Mouse (Mus musculus): ENCODE measurements around the gene Rbfox2.
"Not testable (repeated sequence)": the region's sequence is repeated elsewhere in the genome, so short reads cannot be mapped to it uniquely, and the experiment has no call there.

Gene Rbfox2

DNA sequence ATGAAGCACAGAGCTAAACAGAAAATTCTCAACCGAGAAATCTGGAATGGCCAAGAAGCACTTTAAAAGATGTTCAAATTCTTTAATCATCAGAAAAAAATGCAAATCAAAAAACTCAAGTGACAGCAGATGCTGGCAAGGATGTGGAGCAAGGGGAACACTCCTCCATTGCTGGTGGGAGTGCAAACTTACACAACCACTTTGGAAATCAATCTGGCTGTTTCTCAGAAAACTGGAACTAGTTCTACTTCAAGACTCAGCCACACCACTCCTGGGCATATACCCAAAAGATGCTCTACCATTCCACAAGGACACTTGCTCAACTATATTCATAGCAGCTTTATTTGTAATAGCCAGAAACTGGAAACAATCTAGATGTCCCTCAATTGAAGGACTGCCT, 37.3 kb downstream of the Rbfox2 start:
- DNase-seq, result not testable (repeated sequence)

- no peak for DNase-seq
Measured at GRCm38 (mm10) chr15:77268415-77268814, 38.4 kb downstream of the Rbfox2 start.

- DNase-seq, result no peak
Measured at GRCm38 (mm10) chr15:77265318-77265717, 41.5 kb downstream of the Rbfox2 start.

DNA sequence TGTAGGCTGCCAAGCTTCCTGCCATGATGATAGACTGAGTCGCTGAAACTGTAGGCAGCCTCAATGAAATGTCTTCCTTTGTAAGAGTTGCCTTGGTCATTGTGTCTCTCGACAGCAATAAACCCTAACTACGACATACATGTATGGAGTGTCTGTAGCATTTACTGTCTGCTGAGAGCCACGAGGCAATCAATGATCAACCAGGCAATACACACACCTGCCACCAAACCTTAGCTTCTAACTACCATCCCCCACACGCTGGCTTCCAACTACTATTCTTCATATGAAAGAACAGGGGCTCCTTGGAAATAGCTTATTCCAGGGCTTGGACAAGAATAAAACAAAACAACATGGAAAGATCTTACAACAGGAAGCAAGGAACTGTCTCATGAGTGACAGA, 42.5 kb downstream of the Rbfox2 start:
- DNase-seq, result no peak

- DNase-seq, result no peak
Measured at GRCm38 (mm10) chr15:77262782-77263181, 44.0 kb downstream of the Rbfox2 start.

GRCm38 (mm10) chr15:77257437-77258229, 49.2 kb downstream of the Rbfox2 start:
- peak; percentile 9 to 13 for DNase-seq

DNA sequence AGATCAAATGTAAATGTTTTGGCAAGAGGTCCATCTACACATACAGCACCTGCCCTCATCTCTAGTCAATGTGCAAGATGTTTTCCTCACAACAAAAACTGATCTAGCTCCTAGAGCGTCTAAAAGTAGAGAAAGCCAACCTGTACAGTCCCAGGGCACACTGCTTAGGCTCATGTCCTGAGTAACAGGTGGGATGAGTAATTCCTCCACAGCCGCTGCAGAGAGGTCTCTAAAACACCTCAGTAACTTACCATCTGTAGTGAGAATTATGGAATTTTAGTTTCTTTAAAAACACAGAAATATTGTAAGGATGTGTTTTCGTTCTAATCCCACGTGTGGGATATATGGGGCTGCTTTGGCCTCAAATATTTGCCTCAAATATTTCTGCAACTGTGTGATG, 50.0 kb downstream of the Rbfox2 start:
- no peak for DNase-seq

DNA sequence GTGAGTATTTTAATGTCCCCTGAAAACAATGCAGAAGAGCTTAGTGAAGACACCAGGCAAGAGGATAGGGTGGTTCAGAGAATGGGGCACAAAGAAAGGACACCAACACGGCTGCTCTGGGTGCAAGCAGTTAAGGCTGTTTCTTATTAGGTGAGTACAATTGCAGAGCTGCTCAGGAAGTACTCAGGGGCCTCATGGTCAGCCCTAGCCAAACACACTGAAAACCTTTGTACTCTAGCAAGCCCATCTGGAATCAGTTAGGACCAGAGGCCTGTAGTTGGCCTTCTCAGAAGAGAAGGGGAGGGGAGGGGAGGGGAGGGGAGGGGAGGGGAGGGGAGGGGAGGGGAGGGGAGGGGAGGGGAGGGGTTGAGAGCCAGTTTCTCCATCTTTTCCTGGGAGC, 52.2 kb downstream of the Rbfox2 start:
- no peak for DNase-seq

- DNase-seq, result no peak
Measured at GRCm38 (mm10) chr15:77254128-77254527, 52.7 kb downstream of the Rbfox2 start.

DNA sequence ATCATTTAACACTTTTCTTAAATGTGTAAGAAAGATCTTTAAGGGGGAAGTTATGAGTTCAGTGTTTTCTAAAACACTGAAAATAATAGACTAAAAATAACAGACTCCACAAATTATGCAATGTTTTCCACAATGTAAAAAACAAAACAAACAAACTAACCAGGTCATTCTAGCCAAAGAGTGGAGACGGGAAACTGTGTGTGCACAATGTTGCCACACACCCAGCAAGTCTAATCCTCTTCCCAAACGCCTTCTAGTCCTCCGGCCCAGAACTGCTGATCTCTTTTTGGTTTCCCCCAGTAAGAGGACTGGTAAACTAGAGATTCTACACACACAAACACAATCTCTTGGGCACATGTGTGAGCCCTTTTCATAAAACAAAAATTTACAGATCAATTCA, 55.1 kb downstream of the Rbfox2 start:
- no peak for DNase-seq

- DNase-seq, result no peak
Measured at GRCm38 (mm10) chr15:77250806-77251205, 56.0 kb downstream of the Rbfox2 start.

GRCm38 (mm10) chr15:77249421-77249820, 57.4 kb downstream of the Rbfox2 start:
- no peak for DNase-seq

- no peak for DNase-seq
Measured at GRCm38 (mm10) chr15:77245418-77246365, 61.1 kb downstream of the Rbfox2 start.

GRCm38 (mm10) chr15:77244634-77245033, 62.2 kb downstream of the Rbfox2 start:
- DNase-seq, result no peak

GRCm38 (mm10) chr15:77243876-77244560, 62.8 kb downstream of the Rbfox2 start:
- no peak for DNase-seq

GRCm38 (mm10) chr15:77240607-77241006, 66.2 kb downstream of the Rbfox2 start:
- no peak for DNase-seq

DNA sequence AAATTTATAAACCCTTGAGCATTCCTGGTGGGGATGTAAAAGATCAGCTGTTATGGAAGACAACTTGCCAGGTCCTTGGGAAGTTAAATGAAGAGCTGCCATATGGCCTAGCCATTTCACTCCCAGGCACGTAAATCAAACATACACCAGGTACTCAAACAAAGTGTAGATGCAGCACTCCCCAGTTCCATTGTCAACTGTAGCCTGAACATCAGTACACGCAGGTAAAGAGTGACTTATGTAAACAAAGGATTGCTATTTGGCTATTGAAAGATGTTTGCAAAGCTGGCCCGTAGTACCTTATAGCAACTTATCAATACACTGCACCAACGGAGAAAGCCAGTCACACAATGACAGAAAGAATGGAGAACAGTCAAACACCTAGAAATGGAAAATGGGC, 67.2 kb downstream of the Rbfox2 start:
- no peak for DNase-seq

DNA sequence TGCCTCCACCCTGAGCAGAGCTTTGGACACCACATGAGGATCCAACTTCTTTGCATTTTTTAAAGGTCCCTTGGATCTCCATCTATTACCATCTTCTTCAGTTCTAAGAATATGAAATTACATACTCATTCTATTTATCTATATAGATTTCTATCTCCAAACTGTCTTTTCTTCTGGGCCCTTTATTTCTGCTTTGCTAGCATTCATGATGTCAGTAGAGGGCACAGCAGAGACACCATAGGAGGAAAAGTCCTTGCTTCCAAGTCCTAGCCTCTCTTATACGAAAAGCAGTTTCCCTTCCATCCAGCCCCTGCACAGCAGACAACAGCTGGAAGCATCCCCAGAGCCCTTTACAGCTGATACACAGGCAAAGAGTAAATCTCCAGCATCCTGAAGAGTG, 69.1 kb downstream of the Rbfox2 start:
- no peak for DNase-seq

DNA sequence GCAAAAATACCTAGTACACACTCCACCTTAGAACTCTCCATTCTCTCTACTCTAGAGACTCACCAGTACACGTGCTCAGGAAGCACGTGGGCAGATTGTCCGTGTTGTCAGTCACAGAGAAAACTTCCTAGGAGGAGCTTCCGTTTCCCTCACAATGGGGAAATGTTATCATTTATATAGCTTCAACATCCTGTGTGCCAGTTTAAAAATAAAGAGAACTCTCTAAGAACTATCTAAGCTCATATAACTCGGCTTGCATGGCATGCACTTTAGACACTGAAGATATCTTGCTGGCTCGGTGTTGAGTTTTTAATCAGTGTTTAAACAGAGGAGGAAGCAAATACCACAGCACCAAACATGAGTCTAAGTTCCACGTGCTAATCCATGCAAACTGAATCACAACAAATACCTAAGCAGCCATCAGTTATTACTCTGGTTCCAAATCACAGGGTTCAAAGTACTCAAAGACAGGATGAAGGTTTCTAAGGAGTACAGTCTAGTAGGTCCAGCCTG, 70.7 kb downstream of the Rbfox2 start:
- no peak for DNase-seq

GRCm38 (mm10) chr15:77235551-77235950, 71.3 kb downstream of the Rbfox2 start:
- DNase-seq, result no peak

DNA sequence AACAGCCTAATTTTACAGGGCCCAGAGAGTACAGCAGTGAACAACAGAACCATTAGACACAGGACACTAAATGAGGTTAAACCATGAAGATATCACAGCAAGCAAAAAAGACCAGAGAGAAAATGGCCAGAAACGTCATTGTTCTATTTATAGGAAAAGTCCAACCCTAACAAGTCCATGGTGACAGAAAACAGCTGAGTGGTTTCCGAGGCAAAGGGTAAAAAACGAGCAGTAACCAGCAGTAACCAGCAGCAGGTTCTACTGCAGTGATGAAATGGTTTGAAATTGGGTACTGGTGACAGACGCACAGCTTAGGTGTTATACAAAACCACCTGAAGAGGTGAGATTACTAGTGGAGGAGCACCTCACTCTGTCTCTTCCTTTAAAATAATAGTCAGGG, 72.5 kb downstream of the Rbfox2 start:
- DNase-seq, result no peak

- no peak for DNase-seq
Measured at GRCm38 (mm10) chr15:77230144-77230543, 76.7 kb downstream of the Rbfox2 start.

DNA sequence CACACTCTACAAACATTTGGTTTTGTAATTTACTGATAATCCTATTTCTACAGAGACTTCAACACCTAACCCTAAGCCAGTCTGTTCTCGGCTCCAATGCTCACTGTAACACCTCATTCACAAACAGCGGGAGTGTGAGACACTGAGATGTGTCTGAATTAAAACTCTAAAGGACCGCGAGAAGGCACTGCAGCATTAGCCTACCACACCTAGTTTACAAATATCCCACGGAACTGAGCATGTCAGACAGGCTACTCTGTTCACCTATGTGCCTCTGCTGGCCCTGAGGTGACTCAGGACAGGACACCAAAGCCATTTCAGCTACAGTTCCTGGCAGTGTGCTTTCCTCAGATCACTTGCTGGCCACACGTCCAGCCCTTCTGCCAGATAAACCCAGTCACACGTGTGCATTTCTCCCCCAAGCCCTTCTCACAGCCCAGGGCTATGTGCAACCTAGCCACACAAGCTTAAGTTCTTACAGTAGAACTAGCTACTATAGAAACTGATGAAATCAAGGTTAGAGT, 79.9 kb downstream of the Rbfox2 start:
- no peak for DNase-seq
